Mouse (Mus musculus) CH12F3 (cell line): ENCODE data around the gene Bmp7.

Experiments
- in situ Hi-C: fragments of 300-500 bp; cut with MboI; formaldehyde crosslinking; loops from 2 replicates; pipeline ENCODE4 v1.14.3; 2020; ENCODE audit warnings: low sequenced_read_pairs

The Bmp7 gene

GRCm38 (mm10) chr2:172914018-172914417 lies 26.1 kb downstream of the Bmp7 start:
- in situ Hi-C loops: no loop called here

- in situ Hi-C loops: no loop called here
Observed at GRCm38 (mm10) chr2:172911715-172912114, 28.4 kb downstream of the Bmp7 start.

- in situ Hi-C loops: no loop called here
Observed at GRCm38 (mm10) chr2:172911157-172911556, 29.0 kb downstream of the Bmp7 start.

DNA sequence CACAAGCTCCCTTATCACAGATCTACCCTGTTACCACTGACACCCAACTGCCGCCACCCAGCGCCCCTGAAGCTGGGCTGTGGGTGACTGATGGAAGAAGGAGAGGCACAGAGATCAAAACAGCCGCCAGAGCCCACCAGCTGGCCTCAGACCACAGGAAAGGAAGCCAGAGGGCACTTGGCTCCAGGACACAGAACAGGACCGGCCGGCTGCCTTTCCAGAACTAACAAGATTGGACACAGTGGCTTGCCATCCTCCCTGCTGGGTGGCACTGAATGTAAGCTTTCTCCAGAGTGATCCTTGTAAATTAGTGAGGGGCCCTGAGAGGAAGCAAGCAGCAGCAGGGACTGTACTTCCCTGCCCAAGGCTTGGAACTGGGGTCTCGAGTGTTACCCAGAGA lies 30.7 kb downstream of the Bmp7 start:
- in situ Hi-C loops: no loop called here

DNA sequence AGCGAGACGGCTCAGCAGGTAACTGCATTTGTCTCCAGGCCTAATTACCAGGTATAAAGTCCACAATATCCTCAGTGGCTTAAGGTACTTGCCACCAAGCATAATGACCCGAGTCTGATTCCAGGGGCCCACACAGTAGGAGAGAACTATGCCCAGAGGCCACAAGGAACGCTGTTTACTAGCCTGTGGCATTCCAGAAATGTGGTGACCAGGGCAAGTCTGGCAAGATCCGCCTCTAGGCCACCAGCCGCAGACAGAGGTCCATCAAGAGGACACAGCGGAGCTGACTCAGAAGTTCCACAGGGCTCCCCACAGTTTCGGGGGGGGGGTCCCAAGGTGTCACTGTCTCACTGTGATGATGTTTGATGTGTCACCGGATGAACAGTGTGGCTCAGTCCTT lies 34.0 kb downstream of the Bmp7 start:
- in situ Hi-C loops: no loop called here

- in situ Hi-C loops: no loop called here
Observed at GRCm38 (mm10) chr2:172905057-172905456, 35.1 kb downstream of the Bmp7 start.

DNA sequence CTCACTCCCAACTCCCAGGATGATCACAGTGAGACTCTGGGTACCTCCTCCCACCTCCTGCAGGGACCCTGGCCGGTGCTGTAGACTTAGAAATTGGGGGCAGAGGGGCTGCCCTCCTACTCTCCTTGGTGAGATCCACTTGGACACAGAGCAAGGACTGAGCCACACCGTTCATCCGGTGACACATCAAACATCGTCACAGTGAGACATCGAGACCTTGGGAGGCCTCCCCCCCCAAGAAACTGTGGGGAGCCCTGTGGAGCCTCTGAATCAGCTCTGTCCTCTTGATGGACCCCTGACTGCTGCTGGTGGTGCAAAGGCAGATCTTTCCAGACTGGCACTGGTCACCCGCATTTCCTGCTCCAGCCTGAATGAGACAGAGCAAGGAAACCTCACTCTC lies 35.5 kb downstream of the Bmp7 start:
- in situ Hi-C loops: no loop called here

- in situ Hi-C loops: no loop called here
Observed at GRCm38 (mm10) chr2:172903523-172903922, 36.6 kb downstream of the Bmp7 start.

- in situ Hi-C loops: no loop called here
Observed at GRCm38 (mm10) chr2:172900954-172901701, 39.0 kb downstream of the Bmp7 start.

GRCm38 (mm10) chr2:172889756-172890443 lies 50.2 kb downstream of the Bmp7 start:
- in situ Hi-C loops: no loop called here

- in situ Hi-C loops: no loop called here
Observed at GRCm38 (mm10) chr2:172889222-172889621, 50.9 kb downstream of the Bmp7 start.

DNA sequence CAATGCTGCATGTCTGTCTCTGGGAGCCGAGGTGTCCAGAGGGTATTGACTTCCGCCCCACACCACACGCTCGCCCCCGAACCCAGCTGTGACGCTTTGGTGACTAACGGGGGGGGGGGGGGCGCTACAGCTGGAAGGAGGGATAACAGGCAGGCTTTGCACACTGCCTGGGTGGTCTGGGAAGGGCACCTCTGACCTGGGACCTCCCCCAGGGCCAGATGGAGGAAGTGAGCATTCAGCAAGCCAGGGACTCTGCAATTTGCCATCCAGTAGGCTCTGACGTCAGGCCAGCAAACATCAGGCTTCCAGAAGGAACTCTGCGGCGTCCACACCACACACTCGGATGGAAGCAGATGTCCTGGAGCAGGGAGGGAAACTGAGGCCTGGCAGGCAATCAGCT lies 52.0 kb downstream of the Bmp7 start:
- in situ Hi-C loops: no loop called here

- in situ Hi-C loops: no loop called here
Observed at GRCm38 (mm10) chr2:172885861-172886260, 54.3 kb downstream of the Bmp7 start.

DNA sequence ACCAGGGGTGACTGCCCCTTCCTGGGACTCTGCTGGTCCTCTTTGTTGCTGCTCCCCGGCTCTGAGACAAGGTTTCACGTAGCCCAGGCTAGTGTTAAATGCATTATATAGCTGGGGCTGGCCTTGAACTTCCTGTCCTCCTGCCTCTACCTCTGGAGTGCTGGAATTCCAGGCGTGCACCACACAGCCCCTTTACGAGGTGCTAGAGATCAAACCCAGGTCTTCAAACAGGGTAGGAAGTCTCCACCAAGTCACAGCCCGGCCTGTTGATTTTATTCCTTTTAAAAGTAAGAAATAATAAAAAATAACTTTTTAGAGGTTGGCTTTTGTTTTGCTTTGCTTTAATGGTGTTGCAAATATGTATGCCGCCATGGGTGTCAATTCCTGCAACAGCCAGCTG lies 55.5 kb downstream of the Bmp7 start:
- in situ Hi-C loops: no loop called here

DNA sequence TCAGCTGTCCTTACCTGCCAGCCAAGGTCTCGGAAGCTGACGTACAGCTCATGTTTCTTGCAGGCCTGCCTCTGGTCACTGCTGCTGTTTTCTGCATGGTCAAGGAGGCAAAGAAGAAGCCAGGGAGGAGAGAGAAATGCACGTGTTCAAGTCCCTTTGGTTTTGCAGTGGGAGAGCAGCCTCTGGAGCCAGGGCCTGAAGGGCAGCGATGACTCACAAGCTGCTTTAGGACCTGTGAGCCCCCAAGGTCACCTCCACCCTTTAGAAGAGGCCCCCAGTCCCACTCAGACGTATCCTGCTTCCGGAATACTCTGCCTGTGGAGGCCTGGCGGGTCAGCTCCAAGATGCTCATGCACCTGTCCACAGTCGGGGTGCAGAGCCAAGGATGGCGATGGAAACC lies 64.9 kb downstream of the Bmp7 start:
- in situ Hi-C loops: no loop called here

GRCm38 (mm10) chr2:172866356-172866755 lies 73.8 kb downstream of the Bmp7 start:
- in situ Hi-C loops: no loop called here

DNA sequence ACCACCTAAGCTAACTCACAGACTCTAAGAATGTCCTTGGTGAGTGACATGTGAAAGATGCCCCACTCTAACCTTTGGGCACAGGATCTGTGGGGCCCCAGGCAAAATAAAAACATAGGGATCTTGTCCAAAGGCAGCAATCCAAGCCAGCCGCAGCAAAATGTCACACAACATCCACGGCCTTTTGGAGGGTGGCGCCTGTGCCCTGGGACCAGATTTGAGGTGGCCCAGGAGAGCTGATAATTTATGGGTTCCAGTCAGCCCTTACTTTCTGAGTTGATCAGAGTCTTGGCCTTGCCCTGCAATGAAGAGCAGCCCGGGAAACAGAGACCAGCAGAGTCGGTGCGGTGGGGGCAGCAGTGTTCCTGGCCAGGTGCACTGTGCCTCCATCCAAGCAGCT lies 75.0 kb downstream of the Bmp7 start:
- in situ Hi-C loops: no loop called here

DNA sequence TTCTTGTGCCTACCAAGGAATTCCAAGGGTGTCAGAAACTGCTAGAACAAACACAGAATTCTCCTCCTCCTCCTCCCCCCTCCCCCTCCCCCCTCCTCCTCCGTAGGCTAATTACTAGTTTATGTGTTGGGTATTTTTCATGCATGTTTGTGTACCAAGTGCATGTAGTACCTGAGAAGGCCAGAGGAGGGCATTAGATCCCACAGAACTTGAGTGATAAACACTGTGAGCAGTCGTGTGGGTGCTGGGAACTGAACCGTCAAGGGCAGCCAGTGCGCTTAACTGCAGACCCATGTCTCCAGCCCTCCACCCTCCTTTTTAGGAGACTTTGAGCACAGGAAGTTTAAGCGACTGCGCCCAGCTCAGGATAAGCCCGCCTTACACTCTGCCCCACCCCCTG lies 75.6 kb downstream of the Bmp7 start:
- in situ Hi-C loops: no loop called here

GRCm38 (mm10) chr2:172863469-172863856 lies 76.7 kb downstream of the Bmp7 start:
- in situ Hi-C loops: no loop called here

DNA sequence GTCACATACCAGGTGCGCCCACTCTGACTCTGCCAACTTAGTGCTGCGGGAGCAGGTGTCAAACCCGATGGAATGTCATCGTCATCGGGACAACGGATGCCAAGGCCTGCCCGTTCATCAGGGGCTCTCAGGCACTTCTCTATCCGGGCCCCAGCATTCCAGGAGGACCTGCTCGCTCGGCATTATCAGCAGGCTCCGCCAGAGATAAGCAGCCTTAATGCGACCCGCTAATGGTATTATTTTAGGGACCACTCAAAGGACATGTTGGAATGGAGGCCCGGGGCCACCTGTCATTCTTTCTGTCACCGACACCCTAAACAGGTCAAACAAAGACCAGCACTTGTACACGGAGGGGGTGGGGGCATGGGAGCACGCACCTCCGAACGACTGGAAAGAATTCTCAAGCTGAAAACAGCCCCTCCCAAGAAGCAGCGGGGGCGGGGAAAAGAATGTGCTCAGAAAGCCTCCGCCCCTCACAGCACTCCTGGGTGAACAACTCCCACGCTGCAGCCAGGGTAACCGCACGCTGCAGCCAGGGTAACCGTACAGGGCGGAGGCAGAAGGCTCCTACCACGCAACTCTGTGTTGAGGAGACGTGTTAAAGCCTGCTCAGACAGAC lies 77.2 kb downstream of the Bmp7 start:
- in situ Hi-C loops: no loop called here

DNA sequence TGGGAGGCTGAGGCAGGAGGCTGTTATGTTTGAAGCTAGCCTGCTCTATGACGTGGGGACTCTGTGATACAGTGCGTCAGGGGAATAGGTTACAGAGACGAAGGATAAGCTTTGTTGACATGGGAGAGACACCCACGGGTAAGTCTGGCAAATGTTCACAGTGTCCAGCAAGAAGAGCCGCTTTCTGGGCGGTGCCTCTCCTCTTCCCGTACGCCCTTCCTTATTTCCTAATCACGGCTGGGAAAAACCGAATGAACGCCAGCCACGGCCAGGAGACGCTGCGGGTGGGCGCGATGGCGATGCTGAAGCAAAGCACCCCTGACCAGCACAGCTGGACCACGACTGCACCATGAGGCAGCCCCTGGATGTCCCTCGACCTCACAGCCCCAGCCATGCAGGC lies 77.7 kb downstream of the Bmp7 start:
- in situ Hi-C loops: no loop called here

- in situ Hi-C loops: no loop called here
Observed at GRCm38 (mm10) chr2:172861590-172861989, 78.5 kb downstream of the Bmp7 start.
